Mouse (Mus musculus): Measurements from ENCODE around the gene Rfxap. TPM values are rescaled to one million over a fixed set of nuclear protein-coding genes. Genes with fewer than 3 reads are reported as not detected.
"Not testable (repeated sequence)": the region's sequence is repeated elsewhere in the genome, so short reads cannot be mapped to it uniquely, and the experiment has no call there.

Rfxap gene
- polyA plus RNA-seq, 1 experiment from 2014 or later, result 49.5 TPM

DNA sequence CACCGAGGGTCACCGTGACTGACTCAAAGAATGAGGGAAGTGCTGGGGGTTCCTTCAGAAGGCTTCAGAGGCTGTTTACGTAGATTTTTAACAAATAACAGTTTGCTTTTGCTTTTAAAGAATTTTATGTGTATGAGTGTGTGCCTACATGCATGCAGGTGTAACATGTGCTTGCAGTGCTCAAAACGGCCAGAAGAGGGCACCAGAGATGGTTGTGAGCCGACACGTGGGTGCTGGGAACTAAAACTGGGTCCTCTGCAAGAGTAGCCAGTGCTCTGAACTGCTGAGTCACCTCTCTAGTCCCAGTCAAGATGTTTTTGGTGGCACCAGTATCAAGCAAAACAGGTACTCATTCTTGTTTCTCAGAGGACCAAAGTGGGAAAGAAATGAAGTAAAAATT is 34.0 kb downstream of the Rfxap start:
- DNase-seq (ENCODE audit: low spot score, missing footprints), result no peak
- no peaks in the 10 kb centered on the region for H3K9me3 ChIP-seq (ENCODE audit: control insufficient read depth, low read length)

DNA sequence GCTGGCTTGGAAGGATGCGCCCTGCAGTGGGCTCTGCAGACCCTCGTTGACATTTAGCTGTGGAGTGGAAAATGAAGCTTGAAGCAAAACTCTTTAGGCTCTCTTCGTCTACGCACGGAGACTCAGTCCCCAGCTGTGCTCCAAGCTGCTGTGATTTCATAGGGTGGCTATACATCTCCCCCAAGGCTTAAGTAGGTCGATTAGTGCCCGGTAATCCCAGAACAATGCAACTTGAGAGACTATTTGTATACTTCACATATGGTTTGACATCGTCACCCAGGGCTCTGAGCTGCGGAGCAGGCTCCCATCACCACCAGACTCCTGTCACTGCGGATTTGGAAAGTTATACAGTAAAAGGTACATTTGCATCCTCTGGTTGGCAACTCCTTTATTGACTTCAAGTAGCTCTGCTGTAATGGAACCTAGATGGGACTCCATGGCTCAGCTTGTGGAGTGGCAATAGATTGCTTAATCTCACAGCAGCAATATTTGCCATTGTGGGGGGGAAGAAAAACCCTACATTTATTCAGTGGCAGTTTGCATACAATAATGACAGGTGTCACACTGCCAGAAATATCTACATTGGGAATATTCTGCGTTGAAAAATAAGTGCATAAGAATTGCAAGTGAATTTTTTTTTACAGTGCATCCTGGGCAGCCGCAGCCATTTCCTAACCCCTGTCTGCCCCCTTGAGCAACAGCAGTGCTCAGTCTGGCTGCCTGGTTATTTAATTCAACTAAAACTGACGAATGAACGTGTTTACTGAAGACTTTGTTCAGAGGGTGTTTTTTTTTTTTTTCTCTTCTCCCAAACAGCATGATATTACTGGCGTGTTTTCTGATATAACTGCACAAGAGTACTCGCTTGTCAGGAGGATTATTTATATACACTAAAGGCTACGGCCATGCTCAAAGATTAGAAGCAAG is 38.0 kb downstream of the Rfxap start:
- Histone ChIP-seq H3K9ac (ENCODE audit: low read length) (no peak overlapping the region), H3K4me2 (no peak overlapping the region), H3K27me3 (ENCODE audit: control insufficient read depth, insufficient read depth, low read length) (no peaks in the 10 kb centered on the region), H3K36me3 (ENCODE audit: control insufficient read depth, insufficient read depth, low read length) (no peaks in the 10 kb centered on the region), H3K27ac (ENCODE audit: low read depth, low read length) (no peak overlapping the region), H3K4me3 (ENCODE audit: low read depth, low read length) (no peak overlapping the region), H3K9me3 (ENCODE audit: control insufficient read depth, low read length) (no peaks in the 10 kb centered on the region), H3K4me1 (ENCODE audit: control insufficient read depth, insufficient read depth, low read length) (0 out of 2 replicates have a peak, but pooled peaks cover 2% of the 10 kb centered on the region)
- no peak for DNase-seq (ENCODE audit: low spot score, missing footprints)
- 63% methylated on average over 17 of the region's 17 CpGs for WGBS
- ATAC-seq (ENCODE audit: low FRiP score), result no peak

More for the DNA sequence above, 34.0 kb downstream of the Rfxap start:
- H3K4me2 ChIP-seq, result no peak overlapping the region
- H3K27me3 ChIP-seq (ENCODE audit: control insufficient read depth, insufficient read depth, low read length), result no peaks in the 10 kb centered on the region
- H3K4me1 ChIP-seq (ENCODE audit: control insufficient read depth, insufficient read depth, low read length), result 0 out of 2 replicates have a peak, but pooled peaks cover 2% of the 10 kb centered on the region
- H3K4me3 ChIP-seq (ENCODE audit: low read depth, low read length), result no peak overlapping the region
- no peaks in the 10 kb centered on the region for H3K36me3 ChIP-seq (ENCODE audit: control insufficient read depth, insufficient read depth, low read length)
- ATAC-seq (ENCODE audit: low FRiP score), result no peak
- WGBS, result 82% methylated on average over 6 of the region's 6 CpGs
- H3K27ac ChIP-seq (ENCODE audit: low read depth, low read length), result no peak overlapping the region
- no peak overlapping the region for H3K9ac ChIP-seq (ENCODE audit: low read length)

- 93% methylated on average over 8 of the region's 8 CpGs for WGBS
These were observed 39.0 kb downstream of the Rfxap start for GRCm38 (mm10) chr3:54768592-54768991.

GRCm38 (mm10) chr3:54766811-54767210 is 40.8 kb downstream of the Rfxap start:
- Histone ChIP-seq H3K27ac (ENCODE audit: low read depth, low read length) (no peak overlapping the region), H3K27me3 (ENCODE audit: control insufficient read depth, insufficient read depth, low read length) (no peaks in the 10 kb centered on the region), H3K4me1 (ENCODE audit: control insufficient read depth, insufficient read depth, low read length) (0 out of 2 replicates have a peak, but pooled peaks cover 2% of the 10 kb centered on the region), H3K36me3 (ENCODE audit: control insufficient read depth, insufficient read depth, low read length) (no peaks in the 10 kb centered on the region), H3K4me2 (no peak overlapping the region), H3K4me3 (ENCODE audit: low read depth, low read length) (no peak overlapping the region), H3K9ac (ENCODE audit: low read length) (no peak overlapping the region), H3K9me3 (ENCODE audit: control insufficient read depth, low read length) (no peaks in the 10 kb centered on the region)
- ATAC-seq (ENCODE audit: low FRiP score) (no peak), DNase-seq (ENCODE audit: low spot score, missing footprints) (no peak)
- WGBS, result 89% methylated on average over 5 of the region's 5 CpGs

More at GRCm38 (mm10) chr3:54768592-54768991, 39.0 kb downstream of the Rfxap start:
- Histone ChIP-seq H3K9ac (ENCODE audit: low read length) (no peak overlapping the region), H3K4me2 (no peak overlapping the region), H3K4me1 (ENCODE audit: control insufficient read depth, insufficient read depth, low read length) (0 out of 2 replicates have a peak, but pooled peaks cover 2% of the 10 kb centered on the region), H3K9me3 (ENCODE audit: control insufficient read depth, low read length) (no peaks in the 10 kb centered on the region), H3K4me3 (ENCODE audit: low read depth, low read length) (no peak overlapping the region), H3K27ac (ENCODE audit: low read depth, low read length) (no peak overlapping the region), H3K27me3 (ENCODE audit: control insufficient read depth, insufficient read depth, low read length) (no peaks in the 10 kb centered on the region), H3K36me3 (ENCODE audit: control insufficient read depth, insufficient read depth, low read length) (no peaks in the 10 kb centered on the region)
- no peak for DNase-seq (ENCODE audit: low spot score, missing footprints)
- ATAC-seq (ENCODE audit: low FRiP score), result no peak

- WGBS, result 87% methylated on average over 14 of the region's 14 CpGs
- H3K27me3 ChIP-seq (ENCODE audit: control insufficient read depth, insufficient read depth, low read length), result no peaks in the 10 kb centered on the region
- 0 out of 2 replicates have a peak, but pooled peaks cover 2% of the 10 kb centered on the region for H3K4me1 ChIP-seq (ENCODE audit: control insufficient read depth, insufficient read depth, low read length)
- no peaks in the 10 kb centered on the region for H3K36me3 ChIP-seq (ENCODE audit: control insufficient read depth, insufficient read depth, low read length)
- no peak overlapping the region for H3K9ac ChIP-seq (ENCODE audit: low read length)
- H3K9me3 ChIP-seq (ENCODE audit: control insufficient read depth, low read length), result no peaks in the 10 kb centered on the region
- no peak for DNase-seq (ENCODE audit: low spot score, missing footprints)
- no peak overlapping the region for H3K4me2 ChIP-seq
- no peak overlapping the region for H3K27ac ChIP-seq (ENCODE audit: low read depth, low read length)
- no peak overlapping the region for H3K4me3 ChIP-seq (ENCODE audit: low read depth, low read length)
- ATAC-seq (ENCODE audit: low FRiP score), result no peak
These were observed 41.6 kb downstream of the Rfxap start for GRCm38 (mm10) chr3:54766034-54766433.

GRCm38 (mm10) chr3:54765521-54765920 is 42.1 kb downstream of the Rfxap start:
- not testable (repeated sequence) for H3K9me3 ChIP-seq (ENCODE audit: control insufficient read depth, low read length); H3K9ac ChIP-seq (ENCODE audit: low read length); DNase-seq (ENCODE audit: low spot score, missing footprints); H3K27ac ChIP-seq (ENCODE audit: low read depth, low read length); H3K36me3 ChIP-seq (ENCODE audit: control insufficient read depth, insufficient read depth, low read length); H3K4me1 ChIP-seq (ENCODE audit: control insufficient read depth, insufficient read depth, low read length); H3K27me3 ChIP-seq (ENCODE audit: control insufficient read depth, insufficient read depth, low read length); H3K4me2 ChIP-seq; H3K4me3 ChIP-seq (ENCODE audit: low read depth, low read length); ATAC-seq (ENCODE audit: low FRiP score)
- WGBS, result 92% methylated on average over 6 of the region's 6 CpGs

DNA sequence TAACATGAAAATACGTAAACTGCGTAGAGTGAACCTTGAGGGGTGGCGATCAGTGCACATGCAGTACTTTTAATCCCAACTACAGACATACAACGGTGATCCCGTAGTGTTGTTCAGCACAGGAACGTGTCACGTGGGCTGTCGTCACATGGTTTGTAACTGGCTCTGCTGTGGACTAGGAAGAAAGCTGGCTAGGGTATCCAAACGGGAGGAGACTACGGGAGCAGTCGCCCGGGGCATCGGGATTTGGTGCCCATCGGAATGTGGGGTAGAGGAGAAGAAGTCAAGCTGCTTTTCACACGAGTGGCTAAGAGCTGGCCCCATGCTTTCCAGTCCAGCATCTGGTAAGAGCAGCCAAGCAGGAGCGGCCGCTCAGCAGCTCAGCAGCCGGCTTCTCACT is 43.2 kb downstream of the Rfxap start:
- no peak overlapping the region for H3K4me3 ChIP-seq (ENCODE audit: low read depth, low read length)
- WGBS, result 61% methylated on average over 18 of the region's 18 CpGs
- ATAC-seq (ENCODE audit: low FRiP score) (peak; percentile 63), DNase-seq (ENCODE audit: low spot score, missing footprints) (no peak)
- peak overlapping the region; percentile 10; the same call in 1 of the 2 replicates for H3K4me2 ChIP-seq
- no peaks in the 10 kb centered on the region for H3K9me3 ChIP-seq (ENCODE audit: control insufficient read depth, low read length)
- no peak overlapping the region for H3K27ac ChIP-seq (ENCODE audit: low read depth, low read length)
- 0 out of 2 replicates have a peak overlapping the region, but pooled peaks have one; percentile 12 for H3K9ac ChIP-seq (ENCODE audit: low read length)
- no peaks in the 10 kb centered on the region for H3K27me3 ChIP-seq (ENCODE audit: control insufficient read depth, insufficient read depth, low read length)
- no peaks in the 10 kb centered on the region for H3K36me3 ChIP-seq (ENCODE audit: control insufficient read depth, insufficient read depth, low read length)
- 0 out of 2 replicates have a peak, but pooled peaks cover 2% of the 10 kb centered on the region for H3K4me1 ChIP-seq (ENCODE audit: control insufficient read depth, insufficient read depth, low read length)

DNA sequence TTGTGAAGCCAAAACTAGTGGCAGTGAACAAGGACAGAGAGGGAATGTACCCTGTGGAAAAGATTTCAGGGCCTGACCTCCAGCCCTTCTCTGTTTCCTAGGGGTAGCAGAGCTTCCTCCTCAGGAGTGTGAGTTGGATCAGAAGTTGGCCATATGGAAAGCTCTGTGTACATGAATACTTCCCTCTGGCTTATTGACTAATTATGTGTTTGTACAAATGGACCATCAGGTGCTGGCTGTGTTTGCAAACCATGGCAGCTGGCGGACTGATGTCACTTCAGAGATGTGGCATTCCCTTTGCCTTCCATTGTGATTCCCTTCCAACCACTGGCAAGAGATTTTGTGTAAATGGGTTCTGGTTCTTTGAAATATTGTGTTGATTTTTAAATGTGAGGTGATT is 46.3 kb downstream of the Rfxap start:
- H3K9ac ChIP-seq (ENCODE audit: low read length), result no peak overlapping the region
- no peaks in the 10 kb centered on the region for H3K36me3 ChIP-seq (ENCODE audit: control insufficient read depth, insufficient read depth, low read length)
- H3K4me3 ChIP-seq (ENCODE audit: low read depth, low read length), result no peak overlapping the region
- H3K4me1 ChIP-seq (ENCODE audit: control insufficient read depth, insufficient read depth, low read length), result 0 out of 2 replicates have a peak, but pooled peaks cover 1% of the 10 kb centered on the region
- no peak overlapping the region for H3K27ac ChIP-seq (ENCODE audit: low read depth, low read length)
- H3K4me2 ChIP-seq, result no peak overlapping the region
- no peak for DNase-seq (ENCODE audit: low spot score, missing footprints)
- 88% methylated on average over 1 of the region's 1 CpGs for WGBS
- H3K9me3 ChIP-seq (ENCODE audit: control insufficient read depth, low read length), result no peaks in the 10 kb centered on the region
- H3K27me3 ChIP-seq (ENCODE audit: control insufficient read depth, insufficient read depth, low read length), result no peaks in the 10 kb centered on the region; the same call in 1 of the 2 replicates
- ATAC-seq (ENCODE audit: low FRiP score), result no peak

Measured in midbrain, embryonic 11.5 days (tissue).